Mouse (Mus musculus): Measurements from ENCODE around the gene Krt90.

Gene Krt90

GRCm38 (mm10) chr15:101508247-101508646, 54.5 kb downstream of the Krt90 start:
- DNase-seq = peak in 1 of 2 experiments; percentile 50

- DNase-seq = no peak
These were observed 55.6 kb downstream of the Krt90 start for GRCm38 (mm10) chr15:101506896-101507758.

All from lung, postnatal 4 days (tissue).